Mouse (Mus musculus): ENCODE measurements at regions not wholly inside any gene's neighbourhood (a gene's known extent, or its start where the extent isn't known, plus 50 kb on each side); places are given as distances from the start of the nearest gene placed in this dataset.

- no peak overlapping the region for H3K27ac ChIP-seq
- no peaks in the 10 kb centered on the region for H3K27me3 ChIP-seq
- H3K4me3 ChIP-seq (replicated peaks), result no peak overlapping the region
- WGBS, result 64% methylated on average over 8 of the region's 8 CpGs
- no peaks in the 10 kb centered on the region for H3K36me3 ChIP-seq
- no peaks in the 10 kb centered on the region for H3K4me1 ChIP-seq (replicated peaks)
- no peak overlapping the region for H3K4me2 ChIP-seq (replicated peaks)
- ATAC-seq, result no peak
- no peaks in the 10 kb centered on the region for H3K9me3 ChIP-seq
- no peak overlapping the region for H3K9ac ChIP-seq (replicated peaks)
These were observed 124.1 kb upstream of the Ccdc122 start for GRCm38 (mm10) chr14:76912301-76913001.

GRCm38 (mm10) chr14:76911271-76911670 is 125.3 kb upstream of the Ccdc122 start:
- 92% methylated on average over 5 of the region's 5 CpGs for WGBS
- no peak overlapping the region for H3K4me2 ChIP-seq (replicated peaks)
- ATAC-seq, result no peak
- no peaks in the 10 kb centered on the region for H3K4me1 ChIP-seq (replicated peaks)
- H3K9ac ChIP-seq (replicated peaks), result no peak overlapping the region
- H3K27me3 ChIP-seq, result no peaks in the 10 kb centered on the region
- H3K9me3 ChIP-seq, result no peaks in the 10 kb centered on the region
- H3K36me3 ChIP-seq, result no peaks in the 10 kb centered on the region
- H3K4me3 ChIP-seq (replicated peaks), result no peak overlapping the region
- H3K27ac ChIP-seq, result no peak overlapping the region

DNA sequence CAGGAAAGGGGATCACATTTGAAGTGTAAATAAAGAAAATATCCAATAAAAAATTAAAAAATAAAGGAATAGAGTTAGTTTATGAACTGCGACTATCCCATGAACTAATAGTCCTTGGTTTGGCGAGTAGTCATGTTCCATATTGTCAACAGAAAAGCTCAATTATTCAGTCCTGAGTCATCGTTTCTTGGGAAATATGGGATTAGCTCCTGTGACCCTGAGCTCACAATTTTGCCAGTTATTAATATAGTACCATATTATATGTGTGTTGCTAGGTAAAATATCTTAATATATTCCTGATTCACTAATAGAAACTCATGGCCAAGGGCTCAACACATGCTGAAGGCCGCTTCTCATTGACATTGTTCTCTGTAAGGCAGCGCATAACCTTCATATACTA is 126.4 kb upstream of the Ccdc122 start:
- no peak for ATAC-seq
- 95% methylated on average over 5 of the region's 5 CpGs for WGBS
- Histone ChIP-seq H3K9me3 (no peaks in the 10 kb centered on the region), H3K4me3 (replicated peaks) (no peak overlapping the region), H3K4me2 (replicated peaks) (no peak overlapping the region), H3K36me3 (no peaks in the 10 kb centered on the region), H3K27ac (no peak overlapping the region), H3K9ac (replicated peaks) (no peak overlapping the region), H3K4me1 (replicated peaks) (no peaks in the 10 kb centered on the region), H3K27me3 (no peaks in the 10 kb centered on the region)

GRCm38 (mm10) chr14:76907941-76908340 is 128.6 kb upstream of the Ccdc122 start:
- H3K27me3 ChIP-seq, result no peaks in the 10 kb centered on the region
- H3K9ac ChIP-seq (replicated peaks), result no peak overlapping the region
- ATAC-seq, result no peak
- H3K9me3 ChIP-seq, result no peaks in the 10 kb centered on the region
- no peaks in the 10 kb centered on the region for H3K4me1 ChIP-seq (replicated peaks)
- no peak overlapping the region for H3K4me3 ChIP-seq (replicated peaks)
- H3K27ac ChIP-seq, result no peak overlapping the region
- no peaks in the 10 kb centered on the region for H3K36me3 ChIP-seq
- WGBS, result 77% methylated on average over 5 of the region's 5 CpGs
- no peak overlapping the region for H3K4me2 ChIP-seq (replicated peaks)

DNA sequence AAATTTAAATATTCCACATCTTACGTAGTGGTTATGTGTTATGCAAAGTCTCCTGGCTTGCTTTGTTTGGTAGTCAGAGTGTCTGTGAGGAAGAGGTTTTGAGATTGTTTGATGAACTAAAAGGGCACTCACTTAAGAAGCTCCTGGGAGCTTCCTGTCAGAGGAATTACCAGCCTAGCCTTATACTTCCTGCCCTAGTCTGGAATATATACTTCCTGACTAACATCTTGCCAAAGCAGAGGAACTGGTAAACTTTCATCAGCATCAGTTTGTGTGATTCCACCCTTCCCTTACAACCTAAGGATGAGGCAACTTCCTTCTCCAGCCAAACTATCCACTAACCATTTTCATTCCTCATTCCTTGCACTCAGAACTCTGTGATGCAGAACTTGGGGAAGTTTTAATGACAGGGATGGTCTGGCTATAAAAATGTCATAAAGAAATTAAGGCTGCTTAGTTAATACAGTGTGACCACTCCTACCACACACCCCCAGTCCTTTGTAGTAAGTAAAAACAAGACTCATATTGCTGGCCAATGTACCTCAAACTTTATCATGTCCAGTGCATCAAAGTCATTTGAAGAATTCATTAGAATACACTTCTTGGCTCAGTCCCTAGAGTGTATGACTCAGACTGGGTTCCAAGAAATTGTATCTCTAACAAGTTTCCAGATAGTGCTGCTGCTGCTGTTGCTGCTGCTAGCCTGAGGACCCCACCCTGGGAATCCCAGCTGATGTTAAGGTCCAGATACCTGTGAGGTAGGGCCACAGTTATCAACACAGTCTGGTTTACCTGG is 133.4 kb upstream of the Ccdc122 start:
- H3K4me2 ChIP-seq (replicated peaks), result no peak overlapping the region
- ATAC-seq, result no peak
- WGBS, result 74% methylated on average over 1 of the region's 1 CpGs
- H3K9me3 ChIP-seq, result no peaks in the 10 kb centered on the region
- H3K36me3 ChIP-seq, result no peaks in the 10 kb centered on the region
- no peak overlapping the region for H3K4me3 ChIP-seq (replicated peaks)
- 0 out of 2 replicates have a peak, but pooled peaks cover 2% of the 10 kb centered on the region for H3K27me3 ChIP-seq
- H3K9ac ChIP-seq (replicated peaks), result no peak overlapping the region
- no peaks in the 10 kb centered on the region for H3K4me1 ChIP-seq (replicated peaks)
- no peak overlapping the region for H3K27ac ChIP-seq

DNA sequence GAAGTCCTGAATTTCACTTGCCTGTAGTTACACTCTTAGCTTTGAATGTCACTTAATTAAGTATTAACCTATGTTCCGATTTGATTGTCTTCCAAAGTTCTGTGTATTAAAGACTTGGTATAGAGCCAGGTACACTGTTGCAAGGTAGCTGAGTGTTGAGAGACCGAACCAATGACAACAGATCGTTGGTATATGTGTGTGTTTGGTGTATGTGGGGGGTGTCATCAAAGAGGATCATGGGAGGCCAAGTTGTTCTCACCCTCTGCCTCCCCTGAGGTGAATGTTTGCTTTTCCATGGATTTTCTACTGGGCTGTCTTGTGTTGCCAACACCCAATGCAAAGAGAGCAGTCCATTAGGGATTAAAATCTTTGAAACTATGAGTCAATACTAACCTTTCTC is 135.1 kb upstream of the Ccdc122 start:
- no peak overlapping the region for H3K4me2 ChIP-seq (replicated peaks)
- H3K9me3 ChIP-seq, result no peaks in the 10 kb centered on the region
- 90% methylated on average over 3 of the region's 3 CpGs for whole genome bisulfite sequencing
- no peak overlapping the region for H3K4me3 ChIP-seq (replicated peaks)
- no peak overlapping the region for H3K27ac ChIP-seq
- no peaks in the 10 kb centered on the region for H3K36me3 ChIP-seq
- H3K4me1 ChIP-seq (replicated peaks), result no peaks in the 10 kb centered on the region
- 0 out of 2 replicates have a peak, but pooled peaks cover 2% of the 10 kb centered on the region for H3K27me3 ChIP-seq
- no peak for ATAC-seq
- H3K9ac ChIP-seq (replicated peaks), result no peak overlapping the region

DNA sequence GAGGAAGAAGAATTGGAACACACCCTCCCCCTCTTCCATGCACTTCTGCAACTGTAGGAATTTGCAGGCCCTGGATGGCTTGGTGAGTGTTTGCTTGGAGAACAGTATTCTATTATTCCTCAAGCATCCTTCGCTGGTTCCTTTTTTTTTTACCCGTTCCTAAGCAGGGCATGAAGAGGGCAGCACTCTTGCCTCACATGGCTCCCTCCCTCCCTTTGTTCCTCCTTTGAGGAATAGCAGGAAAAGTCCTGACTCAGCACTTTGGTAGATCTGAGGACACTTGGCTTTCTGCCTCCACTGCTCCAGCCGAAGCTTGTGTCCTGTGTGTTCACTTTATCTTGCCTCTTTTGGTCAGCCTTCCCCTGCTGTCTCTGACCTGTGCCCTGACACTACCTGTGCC is 137.2 kb upstream of the Ccdc122 start:
- H3K4me3 ChIP-seq (replicated peaks), result no peak overlapping the region
- 25% methylated on average over 3 of the region's 3 CpGs for WGBS
- no peak overlapping the region for H3K9ac ChIP-seq (replicated peaks)
- no peak overlapping the region for H3K27ac ChIP-seq
- no peak overlapping the region for H3K4me2 ChIP-seq (replicated peaks)
- no peaks in the 10 kb centered on the region for H3K4me1 ChIP-seq (replicated peaks)
- no peaks in the 10 kb centered on the region for H3K36me3 ChIP-seq
- ATAC-seq, result no peak
- H3K27me3 ChIP-seq, result 0 out of 2 replicates have a peak, but pooled peaks cover 2% of the 10 kb centered on the region
- H3K9me3 ChIP-seq, result no peaks in the 10 kb centered on the region

DNA sequence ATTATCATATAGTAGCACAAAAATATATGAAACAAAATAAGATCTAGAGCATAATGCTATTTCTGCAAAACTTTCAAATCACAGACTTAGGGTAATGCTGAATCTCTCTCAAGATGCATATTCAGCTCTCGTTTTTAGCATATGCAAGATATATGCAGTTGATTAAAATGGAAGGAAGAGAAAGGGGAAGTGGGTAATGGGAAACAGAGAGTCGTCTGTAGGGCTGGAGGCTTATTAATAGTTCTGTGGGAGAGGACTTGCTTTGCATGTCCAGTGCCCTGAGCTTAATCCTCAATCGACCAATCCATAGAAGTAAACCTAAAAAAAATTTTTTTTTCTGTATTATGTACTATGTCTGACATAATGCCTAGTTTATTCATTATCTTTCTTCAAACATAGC is 148.9 kb upstream of the Ccdc122 start:
- Histone ChIP-seq H3K4me2 (replicated peaks) (no peak overlapping the region), H3K4me3 (replicated peaks) (no peak overlapping the region), H3K27ac (no peak overlapping the region), H3K36me3 (no peaks in the 10 kb centered on the region), H3K27me3 (peaks cover 22% of the 10 kb centered on the region), H3K9me3 (no peaks in the 10 kb centered on the region), H3K9ac (replicated peaks) (no peak overlapping the region), H3K4me1 (replicated peaks) (peaks cover 22% of the 10 kb centered on the region)
- no peak for ATAC-seq
- WGBS, result 64% methylated on average over 3 of the region's 3 CpGs

- ATAC-seq, result no peak
- no peaks in the 10 kb centered on the region for H3K36me3 ChIP-seq
- 60% methylated on average over 3 of the region's 3 CpGs for WGBS
- peaks cover 27% of the 10 kb centered on the region for H3K4me1 ChIP-seq (replicated peaks)
- H3K9ac ChIP-seq (replicated peaks), result no peak overlapping the region
- no peak overlapping the region for H3K4me2 ChIP-seq (replicated peaks)
- no peak overlapping the region for H3K4me3 ChIP-seq (replicated peaks)
- H3K27me3 ChIP-seq, result peaks cover 22% of the 10 kb centered on the region
- no peak overlapping the region for H3K27ac ChIP-seq
- no peaks in the 10 kb centered on the region for H3K9me3 ChIP-seq
These were observed 149.4 kb upstream of the Ccdc122 start for GRCm38 (mm10) chr14:76887201-76887600.

DNA sequence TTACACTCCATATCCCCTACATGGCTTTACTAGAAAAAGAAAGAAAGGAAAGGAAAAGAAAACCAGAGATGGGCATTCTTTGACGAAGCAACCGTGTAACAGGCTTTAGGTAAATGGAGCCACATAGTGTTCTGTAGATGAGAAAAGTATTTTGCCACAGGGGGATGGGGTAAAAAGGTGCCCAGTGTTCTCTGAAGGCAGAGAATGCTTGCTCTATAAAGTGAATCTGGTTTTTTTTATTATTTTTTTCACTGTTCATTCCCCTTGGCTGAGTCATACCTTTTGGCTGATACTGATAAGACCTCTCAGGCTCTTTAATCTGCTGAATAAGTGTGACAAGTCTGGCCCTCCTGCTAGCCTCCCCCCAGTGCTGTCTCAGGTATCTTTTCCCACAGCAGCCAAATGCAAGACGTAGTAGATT is 153.3 kb upstream of the Ccdc122 start:
- H3K4me2 ChIP-seq (replicated peaks), result peak overlapping the region; percentile 19
- peak overlapping the region; percentile 81 for H3K27ac ChIP-seq
- H3K4me1 ChIP-seq (replicated peaks), result peaks cover 33% of the 10 kb centered on the region

GRCm38 (mm10) chr14:76882711-76883171 is 153.8 kb upstream of the Ccdc122 start:
- Histone ChIP-seq H3K27me3 (peaks cover 28% of the 10 kb centered on the region), H3K36me3 (no peaks in the 10 kb centered on the region), H3K4me1 (replicated peaks) (peaks cover 33% of the 10 kb centered on the region), H3K27ac (peak overlapping the region; percentile 81), H3K4me2 (replicated peaks) (peak overlapping the region; percentile 19), H3K4me3 (replicated peaks) (no peak overlapping the region), H3K9ac (replicated peaks) (no peak overlapping the region), H3K9me3 (no peaks in the 10 kb centered on the region)
- 12% methylated on average over 5 of the region's 5 CpGs for WGBS
- ATAC-seq, result peak; percentile 91

More for the DNA sequence above, 153.3 kb upstream of the Ccdc122 start:
- H3K9me3 ChIP-seq, result no peaks in the 10 kb centered on the region
- peaks cover 28% of the 10 kb centered on the region for H3K27me3 ChIP-seq
- 6% methylated on average over 3 of the region's 3 CpGs for WGBS
- H3K9ac ChIP-seq (replicated peaks), result no peak overlapping the region
- peak; percentile 71 for ATAC-seq
- H3K4me3 ChIP-seq (replicated peaks), result no peak overlapping the region
- H3K36me3 ChIP-seq, result no peaks in the 10 kb centered on the region

DNA sequence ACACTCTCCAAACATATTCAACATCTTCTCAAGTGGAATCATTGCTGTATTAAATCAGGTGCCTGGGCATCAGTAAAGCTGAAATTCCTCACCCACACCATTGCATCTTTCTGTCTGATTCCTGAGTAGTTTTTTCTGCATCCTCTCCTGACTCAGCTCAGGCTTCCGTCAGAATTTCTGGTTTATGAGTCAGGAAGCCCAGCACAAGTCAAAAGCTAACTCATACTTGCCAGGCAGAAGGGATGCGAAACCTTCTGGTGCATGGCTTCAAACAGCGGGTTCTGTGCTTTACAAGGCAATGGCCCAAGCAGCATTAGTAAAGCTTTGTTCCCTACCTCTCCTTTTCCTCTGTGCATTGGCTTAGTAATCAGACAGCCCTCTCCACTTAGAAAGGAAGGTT is 155.7 kb upstream of the Ccdc122 start:
- H3K27me3 ChIP-seq, result peaks cover 18% of the 10 kb centered on the region; the same call in 1 of the 2 replicates
- H3K4me2 ChIP-seq (replicated peaks), result no peak overlapping the region
- H3K4me3 ChIP-seq (replicated peaks), result no peak overlapping the region
- ATAC-seq, result no peak
- no peaks in the 10 kb centered on the region for H3K36me3 ChIP-seq
- WGBS, result 93% methylated on average over 3 of the region's 3 CpGs
- H3K9me3 ChIP-seq, result no peaks in the 10 kb centered on the region
- H3K4me1 ChIP-seq (replicated peaks), result peaks cover 33% of the 10 kb centered on the region
- no peak overlapping the region for H3K27ac ChIP-seq
- no peak overlapping the region for H3K9ac ChIP-seq (replicated peaks)

Data from midbrain, embryonic 13.5 days (tissue).